Mouse (Mus musculus): Measurements from ENCODE around the gene Ephb2. TPM values are rescaled to one million over a fixed set of nuclear protein-coding genes. Genes with fewer than 3 reads are reported as not detected.

The Ephb2 gene
- total and polyA plus RNA-seq, 3 experiments, result 0.08 TPM; not detected in 2

DNA sequence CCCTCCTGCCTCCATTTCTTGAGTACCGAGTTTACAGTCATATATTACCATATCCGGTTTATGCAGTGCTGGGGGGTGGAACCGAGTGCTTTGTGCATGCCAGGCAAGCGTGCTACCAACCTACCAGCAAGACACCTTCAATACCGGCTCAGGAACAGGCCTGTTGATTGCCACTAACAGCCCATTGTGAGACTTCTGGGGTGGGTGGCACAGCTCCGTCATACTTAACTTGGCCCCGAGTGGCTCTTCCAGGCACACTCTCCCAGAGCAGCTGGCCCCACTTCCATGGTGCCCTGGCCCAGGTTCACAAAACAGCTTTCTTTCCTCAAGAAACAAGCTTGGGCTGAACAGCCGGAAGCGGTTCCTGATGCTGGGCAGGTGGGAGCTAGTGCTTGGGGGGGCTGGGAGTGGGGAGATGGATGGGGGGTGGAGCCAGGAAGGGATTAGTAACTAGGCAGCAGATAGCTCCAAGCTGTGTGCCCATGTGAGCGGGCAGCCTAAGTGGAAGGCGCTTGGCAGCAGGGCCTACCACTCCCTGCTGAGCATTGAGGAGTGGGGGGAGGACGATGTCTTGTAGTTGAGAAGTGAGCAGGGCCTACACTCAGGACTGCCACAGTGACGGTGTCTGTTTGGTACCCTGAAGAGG is 183.8 kb downstream of the Ephb2 start:
- dilution Hi-C loops (cut with MboI; ENCODE audit: extremely low pct_ligation_motif_present, extremely low pct_unique_long_range_greater_than_20kb, low sequenced_read_pairs), result no loop called here
- H3K79me2 ChIP-seq (replicated peaks; ENCODE audit: control insufficient read depth, extremely low read depth, insufficient read depth, poor library complexity, severe bottlenecking), result no peaks in the 10 kb centered on the region
- H3K27ac ChIP-seq (ENCODE audit: insufficient read depth, low read depth), result no peak overlapping the region
- no peaks in the 10 kb centered on the region for H3K4me1 ChIP-seq (ENCODE audit: control insufficient read depth in 1 of 2, insufficient read depth in 2 of 2)
- H3K9me3 ChIP-seq (replicated peaks; ENCODE audit: low read length), result peaks cover 2% of the 10 kb centered on the region
- no peak for DNase-seq (ENCODE audit: extremely low read depth)
- no peak overlapping the region for H3K4me2 ChIP-seq (ENCODE audit: insufficient read depth, low read depth, poor library complexity, severe bottlenecking)
- TF ChIP-seq ZKSCAN1 (IDR thresholded peaks at IDR 0.05; ENCODE audit: borderline replicate concordance, low read depth, low read length) (no peak), MAZ (IDR thresholded peaks at IDR 0.05; ENCODE audit: low read depth, low read length) (no peak), ELF1 (IDR thresholded peaks at IDR 0.05; ENCODE audit: low read depth, low read length) (no peak), MYC (IDR thresholded peaks at IDR 0.05; ENCODE audit: low read depth, low read length) (no peak), MEF2A (IDR thresholded peaks at IDR 0.05; ENCODE audit: borderline replicate concordance, low read depth, low read length) (no peak), NRF1 (IDR thresholded peaks at IDR 0.05; ENCODE audit: low read depth, low read length) (no peak), TBP (conservative IDR thresholded peaks at IDR 0.05; ENCODE audit: low read depth, low read length) (no peak), ETS1 (conservative IDR thresholded peaks at IDR 0.05; ENCODE audit: low read depth, low read length) (no peak), SMC3 (IDR thresholded peaks at IDR 0.05; ENCODE audit: low read depth, low read length) (no peak), USF1 (IDR thresholded peaks at IDR 0.05; ENCODE audit: low read depth, low read length) (no peak), CTCF (conservative IDR thresholded peaks at IDR 0.05 in 1 of 2, IDR thresholded peaks at IDR 0.05 in 1 of 2; ENCODE audit: low read depth in 2 of 2, low read length in 2 of 2) (no peak), CHD1 (IDR thresholded peaks at IDR 0.05; ENCODE audit: low read depth, low read length) (no peak), SIN3A (IDR thresholded peaks at IDR 0.05; ENCODE audit: low read length) (no peak), PAX5 (IDR thresholded peaks at IDR 0.05; ENCODE audit: low read length) (no peak), MAX (IDR thresholded peaks at IDR 0.05; ENCODE audit: low read length) (no peak), CHD2 (IDR thresholded peaks at IDR 0.05; ENCODE audit: low read length) (no peak)
- H3K9ac ChIP-seq (ENCODE audit: insufficient read depth, low read depth), result no peak overlapping the region
- in situ Hi-C loops (cut with MboI; ENCODE audit: low pct_ligation_motif_present, low pct_unique_long_range_greater_than_20kb, low sequenced_read_pairs), result no loop called here
- peaks cover 73% of the 10 kb centered on the region for H3K27me3 ChIP-seq (replicated peaks)
- H3K4me3 ChIP-seq (replicated peaks in 1 of 3; ENCODE audit: low read depth in 2 of 3, low read length in 2 of 3, poor library complexity in 1 of 3), result no peak overlapping the region
- H3K36me3 ChIP-seq (replicated peaks in 1 of 2; ENCODE audit: control insufficient read depth in 1 of 2, insufficient read depth in 1 of 2, low read length in 1 of 2), result no peaks in the 10 kb centered on the region

- H3K36me3 ChIP-seq (replicated peaks in 1 of 2; ENCODE audit: control insufficient read depth in 1 of 2, insufficient read depth in 1 of 2, low read length in 1 of 2), result no peaks in the 10 kb centered on the region
- in situ Hi-C loops (cut with MboI; ENCODE audit: low pct_ligation_motif_present, low pct_unique_long_range_greater_than_20kb, low sequenced_read_pairs), result no loop called here
- H3K4me3 ChIP-seq (replicated peaks in 1 of 3; ENCODE audit: low read depth in 2 of 3, low read length in 2 of 3, poor library complexity in 1 of 3), result no peak overlapping the region
- no peak overlapping the region for H3K27ac ChIP-seq (ENCODE audit: insufficient read depth, low read depth)
- peak; percentile 32 for DNase-seq (ENCODE audit: extremely low read depth)
- H3K79me2 ChIP-seq (replicated peaks; ENCODE audit: control insufficient read depth, extremely low read depth, insufficient read depth, poor library complexity, severe bottlenecking), result no peaks in the 10 kb centered on the region
- H3K4me2 ChIP-seq (ENCODE audit: insufficient read depth, low read depth, poor library complexity, severe bottlenecking), result no peak overlapping the region
- H3K9ac ChIP-seq (ENCODE audit: insufficient read depth, low read depth), result no peak overlapping the region
- dilution Hi-C loops (cut with MboI; ENCODE audit: extremely low pct_ligation_motif_present, extremely low pct_unique_long_range_greater_than_20kb, low sequenced_read_pairs), result no loop called here
- H3K27me3 ChIP-seq (replicated peaks), result peaks cover 72% of the 10 kb centered on the region
- H3K4me1 ChIP-seq (ENCODE audit: control insufficient read depth in 1 of 2, insufficient read depth in 2 of 2), result no peaks in the 10 kb centered on the region
- no peak for TF ChIP-seq NRF1 (IDR thresholded peaks at IDR 0.05; ENCODE audit: low read depth, low read length)
- TF ChIP-seq RAD21 (IDR thresholded peaks at IDR 0.05; ENCODE audit: low read depth, low read length), result peak; percentile 57
- peak; percentile 60 for TF ChIP-seq SMC3 (IDR thresholded peaks at IDR 0.05; ENCODE audit: low read depth, low read length)
- no peak for TF ChIP-seq JUND (conservative IDR thresholded peaks at IDR 0.05; ENCODE audit: low read depth, low read length)
- TF ChIP-seq EP300 (IDR thresholded peaks at IDR 0.05; ENCODE audit: low read length), result no peak
- TF ChIP-seq CTCF (conservative IDR thresholded peaks at IDR 0.05 in 1 of 2, IDR thresholded peaks at IDR 0.05 in 1 of 2; ENCODE audit: low read depth in 2 of 2, low read length in 2 of 2), result peak; percentile 70 to 91
- TF ChIP-seq ZNF384 (IDR thresholded peaks at IDR 0.05; ENCODE audit: low read depth, low read length), result no peak
- peaks cover 8% of the 10 kb centered on the region for H3K9me3 ChIP-seq (replicated peaks; ENCODE audit: low read length)
These were observed 184.4 kb downstream of the Ephb2 start for GRCm38 (mm10) chr4:136651357-136651811.
